Mouse (Mus musculus) neural tube, embryonic 12.5 days (tissue): ENCODE data around the gene Hrasls5. TPM values are rescaled to one million over a fixed set of nuclear protein-coding genes. Genes with fewer than 3 reads are reported as not detected.
A peak's percentile ranks its signal among the peaks of the same experiment; 100 is the strongest.

Experiments
- ATAC-seq: fragments of 200-750 bp; cut with Nextera tagmentation; 2 replicates; pipeline ENCODE4 v1.8.0; 2017; ENCODE audit warnings: low read depth, mild to moderate bottlenecking, moderate TSS enrichment, moderate library complexity; ENCODE audit not compliant: low FRiP score
- H3K27ac ChIP-seq: fragments of 300-500 bp; sonication (generic); 2 replicates; pipeline ENCODE4 v1.5.1; 2016
- H3K27me3 ChIP-seq: fragments of 300-500 bp; sonication (generic); replicated peaks from 2 replicates; pipeline ENCODE4 v1.6.1; 2016; ENCODE audit warnings: mild to moderate bottlenecking
- H3K36me3 ChIP-seq: fragments of 300-500 bp; sonication (generic); 2 replicates; pipeline ENCODE4 v1.6.1; 2016; ENCODE audit warnings: mild to moderate bottlenecking
- H3K4me1 ChIP-seq: fragments of 300-500 bp; sonication (generic); 2 replicates; pipeline ENCODE4 v1.6.1; 2016
- H3K4me2 ChIP-seq: fragments of 300-500 bp; sonication (generic); replicated peaks from 2 replicates; pipeline ENCODE4 v1.6.1; 2016; ENCODE audit warnings: mild to moderate bottlenecking
- H3K4me3 ChIP-seq: fragments of 300-500 bp; sonication (generic); 2 replicates; pipeline ENCODE4 v1.5.1; 2016
- H3K9ac ChIP-seq: fragments of 300-500 bp; sonication (generic); 2 replicates; pipeline ENCODE4 v1.6.1; 2016; ENCODE audit warnings: mild to moderate bottlenecking
- H3K9me3 ChIP-seq: fragments of 300-500 bp; sonication (generic); 2 replicates; pipeline ENCODE4 v1.6.1; 2016; ENCODE audit warnings: mild to moderate bottlenecking
- WGBS: fragments of 180-500 bp; shearing (Covaris S2); methylation state at CpG from one replicate; pipeline ENCODE4 v1.1.7; 2016; 5-methylcytosine and 5-hydroxymethylcytosine counted together
- polyA plus RNA-seq: library from polyadenylated mRNA; unstranded; fragments of >200 nt; fragmentation: Nextera tagmentation; extraction: Ambion mirVana; gene quantifications from 2 replicates; pipeline ENCODE4 v1.2.1, GENCODE M21; 2016

Gene Hrasls5
- polyA plus RNA-seq, result not detected in 2 replicates

GRCm38 (mm10) chr19:7611942-7612757 is at the start of gene Hrasls5:
Hrasls5 (plus strand) TSS chr19:7612541.
- H3K27me3 ChIP-seq, result peaks cover 25% of the 10 kb centered on the region
- H3K4me3 ChIP-seq, result peak within 1 kb of the TSS; percentile 40
- no peak within 1 kb of the TSS for H3K27ac ChIP-seq
- peak within 1 kb of the TSS; percentile 87 for H3K4me2 ChIP-seq
- H3K9ac ChIP-seq, result peak within 1 kb of the TSS; percentile 45
- H3K4me1 ChIP-seq, result peaks cover 7% of the 10 kb centered on the region
- WGBS, result 3% methylated on average over 54 of the region's 54 CpGs
- no peaks in the 10 kb centered on the region for H3K9me3 ChIP-seq
- ATAC-seq, result peak; percentile 26; the same call in 1 of the 2 replicates
- no peaks in the 10 kb centered on the region for H3K36me3 ChIP-seq

- 82% methylated on average over 10 of the region's 10 CpGs for WGBS
These were observed 49.7 kb upstream of the Hrasls5 start for GRCm38 (mm10) chr19:7562601-7563129.

GRCm38 (mm10) chr19:7563676-7564075 is 48.7 kb upstream of the Hrasls5 start:
- no peak for ATAC-seq
- H3K4me1 ChIP-seq, result 0 out of 2 replicates have a peak, but pooled peaks cover 3% of the 10 kb centered on the region
- no peak overlapping the region for H3K4me3 ChIP-seq
- no peaks in the 10 kb centered on the region for H3K36me3 ChIP-seq
- H3K27me3 ChIP-seq, result no peaks in the 10 kb centered on the region
- H3K9me3 ChIP-seq, result no peaks in the 10 kb centered on the region
- no peak overlapping the region for H3K9ac ChIP-seq
- no peak overlapping the region for H3K4me2 ChIP-seq
- 91% methylated on average over 2 of the region's 2 CpGs for WGBS
- no peak overlapping the region for H3K27ac ChIP-seq

More at GRCm38 (mm10) chr19:7562601-7563129, 49.7 kb upstream of the Hrasls5 start:
- Histone ChIP-seq H3K9me3 (no peaks in the 10 kb centered on the region), H3K4me3 (no peak overlapping the region), H3K9ac (no peak overlapping the region), H3K4me1 (peaks cover 4% of the 10 kb centered on the region; the same call in 1 of the 2 replicates), H3K4me2 (no peak overlapping the region), H3K27me3 (0 out of 2 replicates have a peak, but pooled peaks cover 7% of the 10 kb centered on the region), H3K36me3 (no peaks in the 10 kb centered on the region), H3K27ac (no peak overlapping the region)
- no peak for ATAC-seq

GRCm38 (mm10) chr19:7564457-7564856 is 47.9 kb upstream of the Hrasls5 start:
- H3K4me2 ChIP-seq, result no peak overlapping the region
- ATAC-seq, result no peak
- H3K9ac ChIP-seq, result no peak overlapping the region
- H3K4me1 ChIP-seq, result 0 out of 2 replicates have a peak, but pooled peaks cover 3% of the 10 kb centered on the region
- no peaks in the 10 kb centered on the region for H3K9me3 ChIP-seq
- H3K27me3 ChIP-seq, result no peaks in the 10 kb centered on the region
- no peaks in the 10 kb centered on the region for H3K36me3 ChIP-seq
- WGBS, result 79% methylated on average over 1 of the region's 1 CpGs
- H3K27ac ChIP-seq, result no peak overlapping the region
- no peak overlapping the region for H3K4me3 ChIP-seq

GRCm38 (mm10) chr19:7566826-7567225 is 45.5 kb upstream of the Hrasls5 start:
- no peak overlapping the region for H3K9ac ChIP-seq
- no peak for ATAC-seq
- 66% methylated on average over 3 of the region's 3 CpGs for WGBS

GRCm38 (mm10) chr19:7568364-7568763 is 44.0 kb upstream of the Hrasls5 start:
- Histone ChIP-seq H3K4me1 (0 out of 2 replicates have a peak, but pooled peaks cover 3% of the 10 kb centered on the region), H3K36me3 (no peaks in the 10 kb centered on the region), H3K4me3 (no peak overlapping the region), H3K4me2 (no peak overlapping the region), H3K27ac (no peak overlapping the region), H3K9ac (no peak overlapping the region), H3K9me3 (no peaks in the 10 kb centered on the region), H3K27me3 (no peaks in the 10 kb centered on the region)
- ATAC-seq, result no peak
- WGBS, result 49% methylated on average over 3 of the region's 3 CpGs

More at GRCm38 (mm10) chr19:7566826-7567225, 45.5 kb upstream of the Hrasls5 start:
- H3K4me2 ChIP-seq, result no peak overlapping the region
- H3K27me3 ChIP-seq, result no peaks in the 10 kb centered on the region
- H3K36me3 ChIP-seq, result no peaks in the 10 kb centered on the region
- H3K9me3 ChIP-seq, result no peaks in the 10 kb centered on the region
- no peak overlapping the region for H3K4me3 ChIP-seq
- H3K4me1 ChIP-seq, result 0 out of 2 replicates have a peak, but pooled peaks cover 3% of the 10 kb centered on the region
- no peak overlapping the region for H3K27ac ChIP-seq

- Histone ChIP-seq H3K4me1 (0 out of 2 replicates have a peak, but pooled peaks cover 3% of the 10 kb centered on the region), H3K9me3 (no peaks in the 10 kb centered on the region), H3K27me3 (no peaks in the 10 kb centered on the region), H3K4me2 (no peak overlapping the region), H3K9ac (no peak overlapping the region), H3K4me3 (no peak overlapping the region), H3K36me3 (no peaks in the 10 kb centered on the region), H3K27ac (no peak overlapping the region)
- no peak for ATAC-seq
- 93% methylated on average over 5 of the region's 5 CpGs for WGBS
These were observed 42.7 kb upstream of the Hrasls5 start for GRCm38 (mm10) chr19:7569650-7570049.

- H3K9me3 ChIP-seq, result no peaks in the 10 kb centered on the region
- WGBS, result 92% methylated on average over 1 of the region's 1 CpGs
- no peak overlapping the region for H3K4me3 ChIP-seq
- no peak overlapping the region for H3K4me2 ChIP-seq
- ATAC-seq, result no peak
- no peaks in the 10 kb centered on the region for H3K4me1 ChIP-seq
- H3K27ac ChIP-seq, result no peak overlapping the region
- H3K27me3 ChIP-seq, result no peaks in the 10 kb centered on the region
- H3K36me3 ChIP-seq, result no peaks in the 10 kb centered on the region
- no peak overlapping the region for H3K9ac ChIP-seq
These were observed 36.2 kb upstream of the Hrasls5 start for GRCm38 (mm10) chr19:7576180-7576579.

- no peak for ATAC-seq
- 84% methylated on average over 3 of the region's 3 CpGs for WGBS
- no peak overlapping the region for H3K9ac ChIP-seq
- no peak overlapping the region for H3K4me3 ChIP-seq
- no peaks in the 10 kb centered on the region for H3K36me3 ChIP-seq
- H3K27ac ChIP-seq, result no peak overlapping the region
- H3K4me2 ChIP-seq, result no peak overlapping the region
- H3K27me3 ChIP-seq, result no peaks in the 10 kb centered on the region
- no peaks in the 10 kb centered on the region for H3K9me3 ChIP-seq
- no peaks in the 10 kb centered on the region for H3K4me1 ChIP-seq
These were observed 34.6 kb upstream of the Hrasls5 start for GRCm38 (mm10) chr19:7577710-7578109.

- Histone ChIP-seq H3K9ac (no peak overlapping the region), H3K9me3 (no peaks in the 10 kb centered on the region), H3K36me3 (no peaks in the 10 kb centered on the region), H3K4me2 (no peak overlapping the region), H3K4me1 (no peaks in the 10 kb centered on the region), H3K27ac (no peak overlapping the region), H3K27me3 (no peaks in the 10 kb centered on the region), H3K4me3 (no peak overlapping the region)
- no peak for ATAC-seq
- 80% methylated on average over 5 of the region's 5 CpGs for WGBS
These were observed 31.3 kb upstream of the Hrasls5 start for GRCm38 (mm10) chr19:7581042-7581441.

GRCm38 (mm10) chr19:7583101-7583500 is 29.2 kb upstream of the Hrasls5 start:
- H3K36me3 ChIP-seq, result no peaks in the 10 kb centered on the region
- H3K27ac ChIP-seq, result no peak overlapping the region
- ATAC-seq, result no peak
- no peaks in the 10 kb centered on the region for H3K4me1 ChIP-seq
- no peak overlapping the region for H3K4me2 ChIP-seq
- H3K9me3 ChIP-seq, result no peaks in the 10 kb centered on the region
- H3K4me3 ChIP-seq, result no peak overlapping the region
- H3K9ac ChIP-seq, result no peak overlapping the region
- WGBS, result 74% methylated on average over 7 of the region's 7 CpGs
- no peaks in the 10 kb centered on the region for H3K27me3 ChIP-seq

- Histone ChIP-seq H3K4me2 (no peak overlapping the region), H3K27ac (no peak overlapping the region), H3K9ac (no peak overlapping the region), H3K4me1 (no peaks in the 10 kb centered on the region), H3K4me3 (no peak overlapping the region), H3K9me3 (no peaks in the 10 kb centered on the region), H3K27me3 (no peaks in the 10 kb centered on the region), H3K36me3 (no peaks in the 10 kb centered on the region)
- 82% methylated on average over 3 of the region's 3 CpGs for WGBS
- no peak for ATAC-seq
These were observed 28.7 kb upstream of the Hrasls5 start for GRCm38 (mm10) chr19:7583599-7583998.
